Mouse (Mus musculus): ENCODE results near the gene Slc5a5.

DNA sequence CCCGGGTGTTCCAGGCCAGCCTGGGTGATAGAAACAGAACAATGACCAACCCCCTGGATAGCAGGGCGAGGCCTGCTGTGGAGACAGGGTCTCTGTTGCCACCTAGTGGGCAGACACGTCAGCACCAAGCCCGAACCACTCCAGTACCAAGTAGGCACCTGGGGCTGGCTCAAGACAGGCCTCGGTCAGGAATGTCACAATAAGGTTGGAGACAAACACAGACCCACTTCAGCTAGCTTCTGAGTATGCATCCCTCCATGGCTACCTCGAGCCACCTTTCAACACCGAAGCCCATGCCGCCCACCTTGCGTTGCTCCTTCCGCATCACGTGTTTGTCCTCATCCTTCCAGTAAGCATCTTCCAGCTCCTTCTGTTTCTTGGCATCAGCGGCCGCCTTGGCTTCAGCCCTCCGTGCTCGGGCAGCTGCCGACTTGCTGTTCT, 22.9 kb downstream of the Slc5a5 start:
- no peak for TF ChIP-seq FLI1 (IDR thresholded peaks at IDR 0.05; ENCODE audit: low read length)
- TF ChIP-seq GATA1 (IDR thresholded peaks at IDR 0.05; ENCODE audit: borderline replicate concordance, low read length): no peak
